Mouse (Mus musculus): ENCODE measurements around the gene Map3k4.

Gene Map3k4

GRCm38 (mm10) chr17:12184283-12184682 is 134.3 kb downstream of the Map3k4 start:
- DNase-seq (ENCODE audit: low spot score in 2 of 2) = no peak

GRCm38 (mm10) chr17:12182702-12183485 is 135.7 kb downstream of the Map3k4 start:
- DNase-seq (ENCODE audit: low spot score in 2 of 2) = no peak

GRCm38 (mm10) chr17:12179766-12180165 is 138.8 kb downstream of the Map3k4 start:
- DNase-seq (ENCODE audit: low spot score in 2 of 2) = no peak

- DNase-seq (ENCODE audit: low spot score in 2 of 2) = no peak
These were observed 139.3 kb downstream of the Map3k4 start for GRCm38 (mm10) chr17:12179339-12179738.
